Mouse (Mus musculus): ENCODE data around the gene Tenm2.

Gene Tenm2

GRCm38 (mm10) chr11:36443821-36444220 lies 791.9 kb downstream of the Tenm2 start:
- CTCF ChIA-PET: no interaction called here
- POLR2A ChIA-PET: no interaction called here

- CTCF ChIA-PET: no interaction called here
Observed at GRCm38 (mm10) chr11:36441801-36442200, 794.0 kb downstream of the Tenm2 start.

GRCm38 (mm10) chr11:36436251-36436650 lies 799.5 kb downstream of the Tenm2 start:
- ChIA-PET CTCF (no interaction called here), POLR2A (interaction anchor here in 1 of 4 experiments (0.8 kb wide), 1 partner anchor 23 kb away, joined by 4 read pairs; no protein-coding TSS in a partner anchor)

More at GRCm38 (mm10) chr11:36441801-36442200, 794.0 kb downstream of the Tenm2 start:
- POLR2A ChIA-PET: interaction anchor here in 1 of 4 experiments (0.6 kb wide), 1 partner anchor 261 kb away, joined by 3 read pairs; no protein-coding TSS in a partner anchor

GRCm38 (mm10) chr11:36428947-36429346 lies 806.8 kb downstream of the Tenm2 start:
- ChIA-PET CTCF (no interaction called here), POLR2A (no interaction called here)

- CTCF ChIA-PET: no interaction called here
- POLR2A ChIA-PET: interaction anchor here in 1 of 4 experiments (0.6 kb wide), 1 partner anchor 200 kb away, joined by 12 read pairs; no protein-coding TSS in a partner anchor
Observed at GRCm38 (mm10) chr11:36424959-36425358, 810.8 kb downstream of the Tenm2 start.

GRCm38 (mm10) chr11:36420047-36420446 lies 815.7 kb downstream of the Tenm2 start:
- ChIA-PET POLR2A (no interaction called here), CTCF (no interaction called here)

- ChIA-PET POLR2A (no interaction called here), CTCF (interaction anchor here in 1 of 4 experiments (0.6 kb wide), 1 partner anchor 17 kb away, joined by 3 read pairs; no protein-coding TSS in a partner anchor)
Observed at GRCm38 (mm10) chr11:36415244-36415643, 820.5 kb downstream of the Tenm2 start.

- ChIA-PET CTCF (no interaction called here), POLR2A (interaction anchor here in 1 of 4 experiments (0.5 kb wide), 2 partner anchors 17 to 21 kb away, joined by 3 read pairs; no protein-coding TSS in a partner anchor)
Observed at GRCm38 (mm10) chr11:36410881-36411280, 824.9 kb downstream of the Tenm2 start.

GRCm38 (mm10) chr11:36395803-36396710 lies 839.7 kb downstream of the Tenm2 start:
- CTCF ChIA-PET: no interaction called here
- POLR2A ChIA-PET: no interaction called here

- ChIA-PET CTCF (no interaction called here), POLR2A (no interaction called here)
Observed at GRCm38 (mm10) chr11:36384696-36385095, 851.1 kb downstream of the Tenm2 start.

- CTCF ChIA-PET: no interaction called here
- POLR2A ChIA-PET: no interaction called here
Observed at GRCm38 (mm10) chr11:36371814-36372213, 864.0 kb downstream of the Tenm2 start.

- ChIA-PET CTCF (no interaction called here), POLR2A (no interaction called here)
Observed at GRCm38 (mm10) chr11:36365067-36365466, 870.7 kb downstream of the Tenm2 start.

- CTCF ChIA-PET: no interaction called here
- POLR2A ChIA-PET: no interaction called here
Observed at GRCm38 (mm10) chr11:36364441-36364840, 871.3 kb downstream of the Tenm2 start.

- CTCF ChIA-PET: no interaction called here
- POLR2A ChIA-PET: no interaction called here
Observed at GRCm38 (mm10) chr11:36362514-36362913, 873.2 kb downstream of the Tenm2 start.

- ChIA-PET CTCF (no interaction called here), POLR2A (no interaction called here)
Observed at GRCm38 (mm10) chr11:36353252-36353651, 882.5 kb downstream of the Tenm2 start.

- CTCF ChIA-PET: interaction anchor here in 1 of 4 experiments (1.1 kb wide), 1 partner anchor 80 kb away, joined by 4 read pairs; no protein-coding TSS in a partner anchor
- POLR2A ChIA-PET: no interaction called here
Observed at GRCm38 (mm10) chr11:36351752-36352151, 884.0 kb downstream of the Tenm2 start.

GRCm38 (mm10) chr11:36351341-36351740 lies 884.4 kb downstream of the Tenm2 start:
- ChIA-PET CTCF (interaction anchor here in 1 of 4 experiments (1.1 kb wide), 1 partner anchor 80 kb away, joined by 4 read pairs; no protein-coding TSS in a partner anchor), POLR2A (no interaction called here)

- ChIA-PET CTCF (no interaction called here), POLR2A (no interaction called here)
Observed at GRCm38 (mm10) chr11:36350264-36350663, 885.5 kb downstream of the Tenm2 start.

GRCm38 (mm10) chr11:36349856-36350255 lies 885.9 kb downstream of the Tenm2 start:
- ChIA-PET POLR2A (no interaction called here), CTCF (no interaction called here)

GRCm38 (mm10) chr11:36341799-36342198 lies 894.0 kb downstream of the Tenm2 start:
- ChIA-PET CTCF (no interaction called here), POLR2A (interaction anchor here in 1 of 4 experiments (0.7 kb wide), 1 partner anchor 9 kb away, joined by 4 read pairs; no protein-coding TSS in a partner anchor)

GRCm38 (mm10) chr11:36338424-36338823 lies 897.3 kb downstream of the Tenm2 start:
- CTCF ChIA-PET: no interaction called here
- POLR2A ChIA-PET: no interaction called here

All from embryonic stem cell, embryonic (primary cell).